Mouse (Mus musculus) brain, embryonic 18.5 days (tissue): ENCODE data around the gene Gpr82.

ENCODE experiments used
- DNase-seq: peaks from one replicate; pipeline ENCODE4 v3.0.0-alpha.2; 2012; ENCODE audit warnings: low read depth, low spot score

The Gpr82 gene

GRCm38 (mm10) chrX:13661063-13661462, at the start of gene Gpr82:
Gpr82 (plus strand) TSS chrX:13661363.
- no peak for DNase-seq

DNA sequence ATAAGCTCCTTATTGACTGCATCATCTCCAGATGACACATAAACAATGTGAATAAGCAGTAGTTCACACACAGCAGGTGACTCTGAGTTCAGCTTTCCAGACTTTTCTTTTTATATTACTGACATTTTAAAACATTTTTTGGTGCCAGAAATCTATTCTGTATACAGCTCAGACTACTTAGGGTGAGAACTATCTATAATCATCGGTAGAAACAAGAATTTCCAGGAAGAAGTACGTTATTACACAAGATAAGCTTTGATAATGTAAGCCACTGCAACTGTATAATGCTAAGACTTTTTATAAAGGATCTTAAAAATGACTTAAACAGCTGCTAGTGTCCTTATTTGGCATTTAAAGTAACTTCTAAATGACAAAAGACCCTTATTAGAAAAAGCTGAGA, 49.0 kb upstream of the Gpr82 start:
- no peak for DNase-seq

DNA sequence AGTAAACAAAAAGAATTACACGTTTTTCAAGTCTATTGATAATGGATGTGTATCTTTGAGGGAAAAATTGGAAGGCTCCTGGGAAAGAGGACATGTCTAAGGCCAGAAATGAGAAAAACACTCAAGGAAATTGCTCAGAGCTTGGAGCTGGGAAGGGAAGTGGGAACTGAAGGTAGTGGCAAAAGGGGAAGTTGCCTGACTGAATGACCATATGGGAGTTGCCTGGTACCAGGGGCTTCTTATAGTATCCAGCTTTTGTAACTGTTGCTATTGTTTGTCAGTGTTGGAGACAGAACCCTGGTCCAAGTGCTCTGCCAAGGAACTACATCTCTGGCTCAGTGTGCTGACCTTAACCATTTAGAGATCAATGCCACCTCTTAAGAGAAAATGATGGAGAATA, 44.4 kb upstream of the Gpr82 start:
- no peak for DNase-seq

DNA sequence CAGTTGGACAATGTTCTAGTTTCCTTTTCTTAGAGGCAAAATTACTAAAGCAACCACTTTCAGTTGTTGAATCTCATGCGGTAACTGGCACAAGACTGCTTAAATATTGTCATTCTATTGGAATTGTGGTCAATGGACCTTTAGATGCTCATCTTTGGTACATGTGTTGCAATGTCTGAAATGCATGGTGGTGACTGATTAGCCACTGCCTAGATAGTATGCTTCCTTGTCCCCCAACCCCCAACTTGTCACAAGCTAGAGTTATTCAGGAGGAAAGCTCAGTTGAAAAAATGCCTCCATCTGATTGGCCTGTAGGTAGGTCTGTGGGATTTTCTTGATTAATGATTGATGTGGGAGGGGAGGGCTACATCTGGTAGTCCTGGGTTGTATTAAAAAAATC, 43.9 kb upstream of the Gpr82 start:
- no peak for DNase-seq

DNA sequence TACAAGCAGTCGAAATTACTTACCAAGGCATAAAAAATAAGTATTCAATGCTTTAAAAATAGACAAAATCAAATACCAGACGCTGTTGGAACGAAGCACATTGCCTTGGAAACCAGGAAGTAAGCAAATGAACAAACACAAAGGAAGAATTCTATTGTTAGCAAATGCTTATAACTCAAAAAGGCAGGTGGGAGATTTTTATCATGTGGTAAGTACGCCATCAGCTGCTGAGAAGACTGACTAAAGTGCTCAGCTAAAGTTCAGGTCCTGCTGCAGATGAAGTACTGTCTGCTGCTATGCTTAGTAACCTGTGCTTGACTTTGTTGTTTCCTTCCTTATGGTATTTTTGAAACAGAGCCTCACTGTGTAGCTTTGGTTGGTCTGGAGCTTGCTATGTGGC, 42.7 kb upstream of the Gpr82 start:
- DNase-seq = no peak

DNA sequence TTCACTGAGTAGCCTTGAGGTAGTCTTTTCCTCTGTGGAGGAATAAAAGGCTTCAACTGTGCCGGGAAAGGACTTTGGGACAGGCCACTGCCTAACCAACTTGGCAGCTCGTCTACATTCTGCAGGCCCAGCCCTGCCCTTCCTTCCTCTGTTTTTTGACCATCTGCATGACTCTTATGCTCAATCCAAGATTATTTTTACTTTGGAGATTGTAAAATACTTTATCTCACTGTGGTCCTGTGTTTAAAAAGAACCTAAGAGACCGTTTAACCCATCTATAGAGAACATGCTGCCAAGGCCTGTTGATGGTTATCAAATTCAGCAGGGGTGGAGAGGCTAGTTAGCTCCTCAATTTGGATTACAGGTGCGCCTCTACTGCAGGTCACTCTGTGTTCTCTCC, 39.7 kb upstream of the Gpr82 start:
- no peak for DNase-seq

- no peak for DNase-seq
Measured at GRCm38 (mm10) chrX:13622654-13623053, 38.5 kb upstream of the Gpr82 start.

- DNase-seq = no peak
Measured at GRCm38 (mm10) chrX:13631599-13632283, 29.4 kb upstream of the Gpr82 start, which contains the start of gene Gpr34. Gpr34 (plus strand) TSS chrX:13632089.

- no peak for DNase-seq
Measured at GRCm38 (mm10) chrX:13636398-13636797, 24.8 kb upstream of the Gpr82 start.

- no peak for DNase-seq
Measured at GRCm38 (mm10) chrX:13638894-13639293, 22.3 kb upstream of the Gpr82 start.

- DNase-seq = no peak
Measured at GRCm38 (mm10) chrX:13651889-13652288, 9.3 kb upstream of the Gpr82 start.

- DNase-seq = no peak
Measured at GRCm38 (mm10) chrX:13652291-13652690, 8.9 kb upstream of the Gpr82 start.

GRCm38 (mm10) chrX:13655005-13655421, 6.2 kb upstream of the Gpr82 start:
- no peak for DNase-seq

DNA sequence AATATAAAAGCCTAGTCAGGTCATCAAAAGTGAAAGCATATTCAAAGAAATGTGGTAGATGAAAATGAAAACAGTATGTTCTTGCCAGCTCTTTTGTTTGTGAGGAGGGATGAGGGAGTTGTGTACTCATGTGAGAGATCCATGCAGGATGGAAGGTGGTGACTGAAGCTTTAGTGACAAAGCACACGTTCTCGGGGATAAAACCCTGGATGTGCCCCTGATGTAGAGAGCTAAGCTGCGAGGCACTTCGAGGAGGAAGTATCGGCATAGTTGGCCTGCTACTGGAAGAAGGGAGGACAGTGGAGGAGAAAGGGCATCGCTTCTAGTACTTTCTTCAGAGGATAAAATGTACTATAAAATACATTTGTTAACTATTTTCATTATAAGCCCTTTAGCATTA, 5.3 kb upstream of the Gpr82 start:
- no peak for DNase-seq

GRCm38 (mm10) chrX:13656721-13657120, 4.4 kb upstream of the Gpr82 start:
- DNase-seq = peak; percentile 14

- DNase-seq = no peak
Measured at GRCm38 (mm10) chrX:13658616-13659140, 2.5 kb upstream of the Gpr82 start.

DNA sequence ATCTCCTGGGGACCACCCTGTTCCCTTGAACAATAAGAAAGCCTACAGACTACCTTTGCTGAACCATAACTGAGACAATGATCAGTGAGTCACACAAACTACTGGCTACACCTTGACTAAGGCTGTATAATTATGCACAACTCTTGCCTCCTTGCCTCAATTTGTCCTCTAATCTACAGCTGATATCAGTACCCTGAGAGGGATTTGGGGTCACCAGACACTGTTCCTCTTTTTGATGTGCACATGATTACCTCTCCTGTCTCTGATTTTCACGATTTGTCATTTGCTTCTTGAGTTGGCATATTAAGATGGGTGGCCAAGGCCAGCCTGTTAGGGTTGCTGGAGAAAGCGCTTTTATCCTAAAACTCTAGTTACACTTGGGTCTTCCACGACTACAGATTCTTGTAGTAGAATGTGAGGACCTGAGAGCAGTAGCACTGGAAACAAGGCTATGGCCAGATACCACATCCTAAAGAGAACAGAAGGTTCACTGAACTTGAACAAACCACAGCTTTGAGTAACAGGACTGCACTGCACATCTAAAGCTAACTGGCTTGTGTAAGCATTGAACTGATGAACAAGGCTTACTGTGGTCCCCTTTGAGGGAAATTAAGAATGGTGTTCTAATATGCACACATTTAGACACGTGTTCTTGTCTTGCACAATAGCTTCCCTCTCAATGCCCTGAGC, 1.8 kb upstream of the Gpr82 start:
- no peak for DNase-seq

DNA sequence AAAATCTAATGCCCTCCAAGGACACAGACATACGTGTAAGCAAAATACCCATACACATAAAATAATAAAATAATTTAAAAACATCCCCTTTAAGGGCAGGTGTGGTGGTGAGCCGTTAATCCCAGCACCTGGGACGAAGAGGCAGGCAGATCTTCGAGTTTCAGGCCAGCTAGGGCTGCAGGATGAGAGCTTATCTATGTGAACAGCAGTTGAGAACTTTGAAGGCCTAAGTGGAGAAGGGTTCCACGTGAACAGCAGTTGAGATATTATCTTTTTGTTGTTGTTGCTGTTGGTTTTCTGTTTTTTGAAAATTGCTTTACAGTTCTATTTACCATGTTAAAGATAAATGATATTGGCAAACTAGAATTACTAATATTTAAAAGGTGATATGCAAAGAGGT, 7.7 kb downstream of the Gpr82 start:
- no peak for DNase-seq

DNA sequence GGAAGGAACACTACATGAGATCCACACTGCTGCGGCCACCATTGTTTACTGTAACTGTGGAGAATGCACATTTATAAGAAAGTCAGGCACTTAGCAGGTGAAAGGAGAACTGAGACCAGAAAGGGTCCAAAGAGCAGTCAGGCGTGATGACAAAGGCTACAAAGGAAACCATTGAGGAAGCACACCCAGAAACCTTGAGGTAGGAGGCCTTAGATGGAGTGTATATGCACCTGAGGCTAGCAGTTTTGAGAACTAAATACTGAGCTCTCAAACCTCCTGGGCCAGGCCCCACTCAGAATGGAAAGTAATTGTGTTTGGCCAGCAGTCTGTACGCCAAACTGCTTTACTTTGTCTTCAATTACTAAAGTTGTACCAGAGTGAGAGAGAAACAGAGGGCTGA, 9.2 kb downstream of the Gpr82 start:
- no peak for DNase-seq

DNA sequence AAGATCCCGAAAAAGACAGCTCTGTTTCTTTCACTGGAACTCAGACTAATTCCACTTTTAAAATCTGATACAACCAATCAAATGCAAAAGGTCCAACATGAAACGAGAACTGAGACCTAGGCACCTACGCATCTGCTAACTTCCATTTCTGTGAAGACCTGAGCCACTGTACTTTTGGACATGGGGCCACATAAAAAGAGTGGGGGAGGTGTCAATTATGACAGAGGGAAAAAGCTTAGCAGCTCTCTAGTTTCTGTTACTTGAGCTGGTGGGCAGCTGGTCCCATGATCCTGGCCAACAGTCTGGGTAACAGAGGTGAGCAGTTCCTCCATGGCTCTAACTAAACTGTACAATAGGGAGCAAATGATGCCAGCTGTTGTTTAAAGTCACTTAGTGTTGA, 11.8 kb downstream of the Gpr82 start:
- DNase-seq = no peak

DNA sequence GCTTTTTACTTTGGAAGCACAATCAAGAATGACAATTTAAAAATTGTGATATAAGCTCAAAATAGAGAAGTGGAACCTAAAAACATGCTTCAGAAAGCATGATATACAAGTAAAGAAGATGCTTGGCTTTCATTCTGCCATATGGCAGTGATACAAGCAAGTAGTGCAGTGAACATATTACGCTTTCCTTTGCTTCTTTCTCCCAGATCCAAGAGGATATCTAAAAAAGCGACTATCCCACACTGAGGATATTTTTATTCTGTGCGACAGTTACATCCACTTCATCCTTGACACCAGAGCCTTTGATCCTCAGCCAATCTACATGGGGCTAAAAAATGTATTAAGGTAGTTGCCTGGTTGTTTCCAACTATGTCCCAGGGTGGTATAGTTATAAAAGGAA, 20.6 kb downstream of the Gpr82 start:
- DNase-seq = no peak

DNA sequence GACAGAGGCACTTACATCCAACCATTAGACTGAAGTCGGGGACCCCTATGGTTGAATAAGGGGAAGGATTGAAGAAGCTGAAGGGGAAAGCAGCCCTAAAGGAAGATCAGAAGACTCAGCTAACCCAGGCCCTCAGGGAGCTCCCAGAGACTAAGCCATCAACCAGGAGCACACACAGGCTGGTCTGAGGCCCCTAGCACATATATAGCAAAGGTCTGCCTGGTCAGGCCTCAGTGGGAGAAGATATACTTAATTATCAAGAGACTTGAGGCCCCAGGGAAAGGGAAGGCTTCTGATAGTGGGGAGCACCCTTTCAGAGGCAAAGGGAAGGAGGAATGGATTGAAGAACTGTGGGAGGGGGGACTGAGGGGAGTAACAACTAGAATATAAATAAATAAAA, 25.4 kb downstream of the Gpr82 start:
- DNase-seq = no peak

GRCm38 (mm10) chrX:13688356-13688755, 27.2 kb downstream of the Gpr82 start:
- no peak for DNase-seq
